Mouse (Mus musculus): ENCODE data around the gene Repin1. TPM values are rescaled to one million over a fixed set of nuclear protein-coding genes. Genes with fewer than 3 reads are reported as not detected.
"Not testable (repeated sequence)": the region's sequence is repeated elsewhere in the genome, so short reads cannot be mapped to it uniquely, and the experiment has no call there.

Gene Repin1
- polyA plus RNA-seq, 1 experiment from 2014 or later, result 44.1 TPM

GRCm38 (mm10) chr6:48609512-48609911 lies 15.8 kb downstream of the Repin1 start:
- 57% methylated on average over 7 of the region's 7 CpGs for WGBS
- Histone ChIP-seq H3K4me2 (no peak overlapping the region), H3K36me3 (ENCODE audit: control insufficient read depth, insufficient read depth, low read length) (peaks cover 6% of the 10 kb centered on the region; the same call in 1 of the 2 replicates), H3K9me3 (ENCODE audit: control insufficient read depth, low read length) (no peaks in the 10 kb centered on the region), H3K9ac (ENCODE audit: low read length) (no peak overlapping the region), H3K4me1 (ENCODE audit: control insufficient read depth, insufficient read depth, low read length) (no peaks in the 10 kb centered on the region), H3K27ac (ENCODE audit: low read depth, low read length) (no peak overlapping the region), H3K4me3 (ENCODE audit: low read depth, low read length) (no peak overlapping the region), H3K27me3 (ENCODE audit: control insufficient read depth, insufficient read depth, low read length) (no peaks in the 10 kb centered on the region)
- DNase-seq (ENCODE audit: low spot score, missing footprints) (peak; percentile 72), ATAC-seq (ENCODE audit: low FRiP score) (no peak)

DNA sequence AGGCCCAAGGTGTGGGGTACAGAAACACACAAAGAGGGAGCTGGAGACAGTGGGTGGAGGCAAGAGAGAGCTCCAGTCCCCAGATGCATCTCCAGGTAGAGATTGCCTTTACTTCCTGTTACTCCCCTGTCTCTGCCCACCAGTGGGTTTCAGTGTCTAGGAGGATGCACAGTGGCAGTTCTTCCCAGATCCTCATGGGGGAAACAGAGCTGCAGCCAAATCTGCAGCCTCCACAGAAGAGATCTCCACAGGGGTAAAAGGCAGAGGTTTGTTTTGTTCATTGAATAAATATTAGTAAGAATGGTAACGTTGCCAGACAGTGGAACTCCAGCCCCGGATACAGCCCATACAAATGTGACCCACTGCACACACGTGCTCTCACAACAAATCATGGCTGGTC lies 17.0 kb downstream of the Repin1 start:
- ATAC-seq (ENCODE audit: low FRiP score) (no peak), DNase-seq (ENCODE audit: low spot score, missing footprints) (peak; percentile 31)
- H3K36me3 ChIP-seq (ENCODE audit: control insufficient read depth, insufficient read depth, low read length), result peaks cover 6% of the 10 kb centered on the region; the same call in 1 of the 2 replicates
- H3K4me2 ChIP-seq, result no peak overlapping the region
- H3K9ac ChIP-seq (ENCODE audit: low read length), result no peak overlapping the region
- 82% methylated on average over 3 of the region's 3 CpGs for WGBS
- no peak overlapping the region for H3K27ac ChIP-seq (ENCODE audit: low read depth, low read length)
- H3K27me3 ChIP-seq (ENCODE audit: control insufficient read depth, insufficient read depth, low read length), result no peaks in the 10 kb centered on the region
- H3K9me3 ChIP-seq (ENCODE audit: control insufficient read depth, low read length), result no peaks in the 10 kb centered on the region
- H3K4me1 ChIP-seq (ENCODE audit: control insufficient read depth, insufficient read depth, low read length), result no peaks in the 10 kb centered on the region
- H3K4me3 ChIP-seq (ENCODE audit: low read depth, low read length), result no peak overlapping the region

DNA sequence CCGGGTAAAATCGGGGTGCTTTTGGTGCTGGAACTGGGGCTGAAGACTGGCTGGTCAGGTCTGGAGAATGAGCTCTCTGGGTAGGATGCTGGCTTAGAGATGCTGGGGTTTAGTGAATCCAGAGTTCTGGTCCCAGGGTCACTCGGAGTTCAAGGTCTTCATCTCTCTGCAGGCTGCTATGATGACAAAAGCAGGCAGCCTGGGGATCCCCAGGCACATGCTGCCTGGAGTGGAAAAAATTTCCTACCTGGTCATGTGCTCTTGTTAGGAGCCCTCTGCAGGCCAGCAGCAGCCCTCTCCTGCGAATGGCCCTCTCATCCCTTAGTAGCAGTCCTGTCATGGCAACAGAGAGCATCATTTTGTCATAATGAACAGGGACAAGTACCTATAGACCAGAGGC lies 19.8 kb downstream of the Repin1 start:
- Histone ChIP-seq H3K36me3 (ENCODE audit: control insufficient read depth, insufficient read depth, low read length) (peaks cover 6% of the 10 kb centered on the region; the same call in 1 of the 2 replicates), H3K4me3 (ENCODE audit: low read depth, low read length) (no peak overlapping the region), H3K27me3 (ENCODE audit: control insufficient read depth, insufficient read depth, low read length) (no peaks in the 10 kb centered on the region), H3K9ac (ENCODE audit: low read length) (no peak overlapping the region), H3K4me1 (ENCODE audit: control insufficient read depth, insufficient read depth, low read length) (no peaks in the 10 kb centered on the region), H3K27ac (ENCODE audit: low read depth, low read length) (no peak overlapping the region), H3K4me2 (no peak overlapping the region), H3K9me3 (ENCODE audit: control insufficient read depth, low read length) (no peaks in the 10 kb centered on the region)
- DNase-seq (ENCODE audit: low spot score, missing footprints) (no peak), ATAC-seq (ENCODE audit: low FRiP score) (no peak)
- 87% methylated on average over 4 of the region's 4 CpGs for WGBS

- no peaks in the 10 kb centered on the region for H3K9me3 ChIP-seq (ENCODE audit: control insufficient read depth, low read length)
- no peak overlapping the region for H3K4me3 ChIP-seq (ENCODE audit: low read depth, low read length)
- H3K4me2 ChIP-seq, result no peak overlapping the region
- H3K4me1 ChIP-seq (ENCODE audit: control insufficient read depth, insufficient read depth, low read length), result no peaks in the 10 kb centered on the region
- H3K27me3 ChIP-seq (ENCODE audit: control insufficient read depth, insufficient read depth, low read length), result no peaks in the 10 kb centered on the region
- peaks cover 10% of the 10 kb centered on the region; the same call in 1 of the 2 replicates for H3K36me3 ChIP-seq (ENCODE audit: control insufficient read depth, insufficient read depth, low read length)
- 90% methylated on average over 5 of the region's 5 CpGs for WGBS
- ATAC-seq (ENCODE audit: low FRiP score), result no peak
- no peak overlapping the region for H3K9ac ChIP-seq (ENCODE audit: low read length)
- no peak overlapping the region for H3K27ac ChIP-seq (ENCODE audit: low read depth, low read length)
- DNase-seq (ENCODE audit: low spot score, missing footprints), result no peak
Measured at GRCm38 (mm10) chr6:48614756-48615155, 21.1 kb downstream of the Repin1 start.

GRCm38 (mm10) chr6:48620031-48620430 lies 26.3 kb downstream of the Repin1 start:
- H3K4me2 ChIP-seq, result no peak overlapping the region
- 94% methylated on average over 30 of the region's 30 CpGs for WGBS
- H3K36me3 ChIP-seq (ENCODE audit: control insufficient read depth, insufficient read depth, low read length), result peaks cover 7% of the 10 kb centered on the region; the same call in 1 of the 2 replicates
- H3K27me3 ChIP-seq (ENCODE audit: control insufficient read depth, insufficient read depth, low read length), result no peaks in the 10 kb centered on the region
- H3K9me3 ChIP-seq (ENCODE audit: control insufficient read depth, low read length), result no peaks in the 10 kb centered on the region
- H3K4me1 ChIP-seq (ENCODE audit: control insufficient read depth, insufficient read depth, low read length), result no peaks in the 10 kb centered on the region
- DNase-seq (ENCODE audit: low spot score, missing footprints) (no peak), ATAC-seq (ENCODE audit: low FRiP score) (no peak)
- no peak overlapping the region for H3K4me3 ChIP-seq (ENCODE audit: low read depth, low read length)
- no peak overlapping the region for H3K9ac ChIP-seq (ENCODE audit: low read length)
- H3K27ac ChIP-seq (ENCODE audit: low read depth, low read length), result no peak overlapping the region

DNA sequence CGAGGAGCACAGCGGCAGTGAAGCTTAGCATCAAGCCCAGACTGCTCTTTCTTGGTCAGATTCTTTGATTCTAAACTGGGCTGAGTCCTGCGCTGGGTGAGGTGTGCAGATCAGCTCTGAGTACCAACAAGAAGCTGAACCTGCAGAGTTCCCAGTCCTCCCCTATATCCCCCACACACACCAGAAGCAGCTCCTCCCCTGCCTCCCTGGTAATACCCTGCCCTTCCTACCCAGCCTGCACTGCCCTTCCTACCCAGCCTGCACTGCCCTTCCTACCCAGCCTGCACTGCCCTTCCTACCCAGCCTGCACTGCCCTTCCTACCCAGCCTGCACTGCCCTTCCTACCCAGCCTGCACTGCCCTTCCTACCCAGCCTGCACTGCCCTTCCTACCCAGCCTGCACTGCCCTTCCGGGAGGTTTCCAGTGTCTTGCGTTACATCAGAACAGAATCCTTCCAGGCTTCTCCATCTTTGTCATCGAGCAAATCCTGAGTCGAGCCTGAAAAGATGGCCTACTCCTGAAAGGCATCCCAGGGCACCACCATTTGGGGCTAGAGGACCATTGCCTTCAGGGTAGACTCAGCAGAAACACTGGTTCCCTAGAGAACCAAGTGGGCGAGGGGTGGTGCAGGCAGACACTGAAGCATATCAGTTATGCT lies 28.6 kb downstream of the Repin1 start:
- not testable (repeated sequence) for H3K4me3 ChIP-seq (ENCODE audit: low read depth, low read length); H3K4me2 ChIP-seq; H3K9me3 ChIP-seq (ENCODE audit: control insufficient read depth, low read length); H3K4me1 ChIP-seq (ENCODE audit: control insufficient read depth, insufficient read depth, low read length); ATAC-seq (ENCODE audit: low FRiP score); H3K36me3 ChIP-seq (ENCODE audit: control insufficient read depth, insufficient read depth, low read length); DNase-seq (ENCODE audit: low spot score, missing footprints); H3K27ac ChIP-seq (ENCODE audit: low read depth, low read length); H3K9ac ChIP-seq (ENCODE audit: low read length); H3K27me3 ChIP-seq (ENCODE audit: control insufficient read depth, insufficient read depth, low read length)
- WGBS, result 84% methylated on average over 8 of the region's 8 CpGs

GRCm38 (mm10) chr6:48623460-48623859 lies 29.8 kb downstream of the Repin1 start:
- H3K27ac ChIP-seq (ENCODE audit: low read depth, low read length), result no peak overlapping the region
- H3K36me3 ChIP-seq (ENCODE audit: control insufficient read depth, insufficient read depth, low read length), result peaks cover 7% of the 10 kb centered on the region; the same call in 1 of the 2 replicates
- H3K9ac ChIP-seq (ENCODE audit: low read length), result no peak overlapping the region
- H3K9me3 ChIP-seq (ENCODE audit: control insufficient read depth, low read length), result no peaks in the 10 kb centered on the region
- H3K4me3 ChIP-seq (ENCODE audit: low read depth, low read length), result no peak overlapping the region
- no peaks in the 10 kb centered on the region for H3K4me1 ChIP-seq (ENCODE audit: control insufficient read depth, insufficient read depth, low read length)
- peaks cover 10% of the 10 kb centered on the region for H3K27me3 ChIP-seq (ENCODE audit: control insufficient read depth, insufficient read depth, low read length)
- ATAC-seq (ENCODE audit: low FRiP score) (no peak), DNase-seq (ENCODE audit: low spot score, missing footprints) (no peak)
- WGBS, result 29% methylated on average over 1 of the region's 1 CpGs
- H3K4me2 ChIP-seq, result no peak overlapping the region

DNA sequence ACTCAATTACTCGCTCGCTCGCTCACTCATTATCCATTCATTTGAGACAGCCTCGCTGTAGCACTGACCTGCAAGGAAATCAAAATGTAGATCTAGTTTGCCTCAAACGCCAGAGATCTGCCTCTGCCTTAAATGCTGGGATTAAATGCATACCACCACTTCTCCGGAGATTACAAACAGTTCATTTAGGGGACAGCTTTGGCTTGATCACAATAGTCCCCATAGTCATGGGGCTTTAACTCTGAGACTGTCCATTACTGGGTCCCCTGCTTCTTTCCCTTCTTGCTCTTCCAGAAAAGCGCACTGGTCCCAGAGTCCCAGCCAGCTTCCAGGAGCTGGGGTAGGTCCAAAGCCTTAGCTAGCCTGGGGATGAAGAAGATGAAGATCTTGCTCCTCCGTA lies 32.8 kb downstream of the Repin1 start, which contains the start of gene AI854703:
AI854703 (plus strand) TSS at position 301 of the 400 bp plus-strand sequence.
- H3K4me2 ChIP-seq, result peak within 1 kb of the TSS; percentile 67
- WGBS, result 22% methylated on average over 8 of the region's 8 CpGs
- no peak within 1 kb of the TSS for H3K27ac ChIP-seq (ENCODE audit: low read depth, low read length)
- H3K27me3 ChIP-seq (ENCODE audit: control insufficient read depth, insufficient read depth, low read length), result peaks cover 25% of the 10 kb centered on the region
- no peaks in the 10 kb centered on the region for H3K9me3 ChIP-seq (ENCODE audit: control insufficient read depth, low read length)
- no peaks in the 10 kb centered on the region for H3K36me3 ChIP-seq (ENCODE audit: control insufficient read depth, insufficient read depth, low read length)
- no peak for DNase-seq (ENCODE audit: low spot score, missing footprints)
- peak within 1 kb of the TSS; percentile 5 for H3K9ac ChIP-seq (ENCODE audit: low read length)
- H3K4me3 ChIP-seq (ENCODE audit: low read depth, low read length), result peak within 1 kb of the TSS; percentile 28
- H3K4me1 ChIP-seq (ENCODE audit: control insufficient read depth, insufficient read depth, low read length), result no peaks in the 10 kb centered on the region; the same call in 1 of the 2 replicates
- ATAC-seq (ENCODE audit: low FRiP score), result no peak

GRCm38 (mm10) chr6:48626984-48627383 lies 33.3 kb downstream of the Repin1 start:
- H3K4me3 ChIP-seq (ENCODE audit: low read depth, low read length), result peak overlapping the region; percentile 28
- peak overlapping the region; percentile 5 for H3K9ac ChIP-seq (ENCODE audit: low read length)
- no peaks in the 10 kb centered on the region; the same call in 1 of the 2 replicates for H3K4me1 ChIP-seq (ENCODE audit: control insufficient read depth, insufficient read depth, low read length)
- DNase-seq (ENCODE audit: low spot score, missing footprints), result peak; percentile 94
- no peaks in the 10 kb centered on the region for H3K9me3 ChIP-seq (ENCODE audit: control insufficient read depth, low read length)
- peak overlapping the region; percentile 67 for H3K4me2 ChIP-seq
- peaks cover 25% of the 10 kb centered on the region for H3K27me3 ChIP-seq (ENCODE audit: control insufficient read depth, insufficient read depth, low read length)
- H3K36me3 ChIP-seq (ENCODE audit: control insufficient read depth, insufficient read depth, low read length), result no peaks in the 10 kb centered on the region
- peak; percentile 44 for ATAC-seq (ENCODE audit: low FRiP score)
- H3K27ac ChIP-seq (ENCODE audit: low read depth, low read length), result no peak overlapping the region
- WGBS, result 1% methylated on average over 32 of the region's 32 CpGs
